ENCODE assay signal across 20 mouse cellular contexts in the genomic region with DNA sequence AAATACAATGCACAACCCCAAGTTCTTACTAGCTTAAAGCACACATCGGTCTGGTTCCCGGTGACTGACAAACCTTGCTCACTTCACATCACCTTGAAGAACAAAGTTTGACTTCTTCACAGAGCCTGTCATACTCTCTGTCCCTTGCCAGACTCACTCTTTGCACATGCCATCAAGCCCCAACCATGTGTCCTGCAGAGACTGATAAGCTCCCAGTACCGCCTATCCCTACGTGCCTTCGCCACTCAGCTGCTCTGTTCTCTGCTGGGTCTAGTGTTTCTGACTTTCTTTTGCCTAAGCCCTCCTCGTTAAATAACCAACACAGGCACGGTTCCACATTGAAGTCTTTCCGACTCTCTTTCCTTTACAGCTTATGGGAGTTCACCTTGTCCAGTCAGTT.
DNase-seq lines count a peak whose midpoint lies in the region; ATAC-seq lines count a peak whose summit lies in the region.
"Had no signal": no experiment of that assay in that cellular context is flagged by ENCODE, and none has a peak within 500 bp of the region (broad histone marks: within the 10 kb centered on the region; RNA-seq: fewer than 3 reads in every experiment).

No protein-coding gene starts in this region.

- H3K27me3 ChIP-seq in heart, embryonic 14.5 days (ENCODE audit: control insufficient read depth, insufficient read depth, low read length), result no peaks in the 10 kb centered on the region
- H3K27me3 ChIP-seq in heart, embryonic 12.5 days (replicated peaks), result no peaks in the 10 kb centered on the region
- no peaks in the 10 kb centered on the region for H3K27me3 ChIP-seq in heart, embryonic 16.5 days (ENCODE audit: control insufficient read depth, insufficient read depth, low read length)
- H3K27me3 ChIP-seq: embryonic facial prominence, embryonic 13.5 days; forebrain, embryonic 12.5 days had no signal

- H3K9me3 ChIP-seq in heart, embryonic 14.5 days (ENCODE audit: control insufficient read depth, low read length), result no peaks in the 10 kb centered on the region
- no peaks in the 10 kb centered on the region for H3K9me3 ChIP-seq in heart, embryonic 12.5 days (replicated peaks)
- no peaks in the 10 kb centered on the region for H3K9me3 ChIP-seq in heart, embryonic 16.5 days (replicated peaks; ENCODE audit: control insufficient read depth, low read length)
- H3K9me3 ChIP-seq: embryonic facial prominence, embryonic 13.5 days; embryonic facial prominence, embryonic 15.5 days; forebrain, embryonic 10.5 days; forebrain, embryonic 12.5 days had no signal

- peaks cover 0 to 8% of the 10 kb centered on the region in 2 experiments; a peak in 2 of 4 replicates for H3K4me1 ChIP-seq in heart, embryonic 14.5 days (ENCODE audit: control insufficient read depth in 2 of 2, insufficient read depth in 2 of 2, low read length in 2 of 2)
- peaks cover 9% of the 10 kb centered on the region for H3K4me1 ChIP-seq in heart, embryonic 12.5 days (replicated peaks)
- H3K4me1 ChIP-seq in heart, embryonic 16.5 days (ENCODE audit: control insufficient read depth, insufficient read depth, low read length), result peaks cover 7% of the 10 kb centered on the region
- H3K4me1 ChIP-seq: embryonic facial prominence, embryonic 15.5 days; forebrain, embryonic 10.5 days; forebrain, embryonic 12.5 days had no signal

- peak overlapping the region; percentile 16; the same call in 1 of the 2 replicates for H3K4me2 ChIP-seq in heart, embryonic 14.5 days (ENCODE audit: low read length)
- H3K4me2 ChIP-seq in heart, embryonic 12.5 days, result no peak overlapping the region
- H3K4me2 ChIP-seq in heart, embryonic 16.5 days (ENCODE audit: low read depth, low read length), result peak overlapping the region; percentile 37; the same call in 1 of the 2 replicates
- H3K4me2 ChIP-seq: embryonic facial prominence, embryonic 13.5 days; embryonic facial prominence, embryonic 15.5 days; forebrain, embryonic 12.5 days had no signal

- WGBS in heart, embryonic 14.5 days, result 45% methylated on average over 8 of the region's 8 CpGs
- 46% methylated on average over 8 of the region's 8 CpGs for WGBS in heart, embryonic 12.5 days
- WGBS in heart, embryonic 16.5 days, result 48% methylated on average over 8 of the region's 8 CpGs

- H3K9ac ChIP-seq in heart, embryonic 14.5 days (ENCODE audit: low read length), result no peak overlapping the region
- H3K9ac ChIP-seq in heart, embryonic 12.5 days, result no peak overlapping the region
- H3K9ac ChIP-seq in heart, embryonic 16.5 days (ENCODE audit: low read length), result no peak overlapping the region
- H3K9ac ChIP-seq: embryonic facial prominence, embryonic 13.5 days; embryonic facial prominence, embryonic 15.5 days; forebrain, embryonic 12.5 days had no signal

- no peaks in the 10 kb centered on the region for H3K36me3 ChIP-seq in heart, embryonic 14.5 days (ENCODE audit: control insufficient read depth, insufficient read depth, low read length)
- H3K36me3 ChIP-seq in heart, embryonic 12.5 days, result no peaks in the 10 kb centered on the region
- no peaks in the 10 kb centered on the region for H3K36me3 ChIP-seq in heart, embryonic 16.5 days (ENCODE audit: control insufficient read depth, insufficient read depth)
- H3K36me3 ChIP-seq: embryonic facial prominence, embryonic 13.5 days; embryonic facial prominence, embryonic 15.5 days; forebrain, embryonic 10.5 days; forebrain, embryonic 12.5 days had no signal

- ATAC-seq in heart, embryonic 14.5 days (ENCODE audit: insufficient number of reproducible peaks, insufficient read depth, low FRiP score, low read depth), result no peak
- no peak for ATAC-seq in heart, embryonic 12.5 days (ENCODE audit: insufficient number of reproducible peaks, low FRiP score)
- peak; percentile 76 for ATAC-seq in heart, embryonic 16.5 days (replicated peaks; ENCODE audit: extremely low read depth, insufficient read depth, low FRiP score)
- ATAC-seq: forebrain, embryonic 14.5 days; forebrain, embryonic 16.5 days had no signal

- DNase-seq in heart, adult 9 months (ENCODE audit: low spot score in 2 of 2), result no peak
- DNase-seq: adrenal gland, adult 2 months; adrenal gland, postnatal 10 days; adrenal gland, postnatal 25 days; cerebellum, adult 11 months; cerebellum, adult 18-20 months; cerebellum, adult 8-10 months; cerebellum, adult 9-11 months; cerebellum, postnatal 36 days; embryo, embryonic 11 days had no signal

- no peak overlapping the region for H3K27ac ChIP-seq in heart, embryonic 14.5 days (replicated peaks in 1 of 2; ENCODE audit: control insufficient read depth in 1 of 2, insufficient read depth in 1 of 2, low read depth in 2 of 2, low read length in 2 of 2)
- H3K27ac ChIP-seq in heart, embryonic 12.5 days (ENCODE audit: poor library complexity, severe bottlenecking), result no peak overlapping the region
- H3K27ac ChIP-seq in heart, embryonic 16.5 days (ENCODE audit: low read length), result no peak overlapping the region
- H3K27ac ChIP-seq: embryonic facial prominence, embryonic 13.5 days; embryonic facial prominence, embryonic 15.5 days; forebrain, embryonic 10.5 days; forebrain, embryonic 12.5 days had no signal

- H3K4me3 ChIP-seq in heart, embryonic 14.5 days (ENCODE audit: control insufficient read depth in 1 of 2, insufficient read depth in 1 of 2, low read depth in 1 of 2, low read length in 2 of 2), result no peak overlapping the region
- H3K4me3 ChIP-seq in heart, embryonic 12.5 days, result no peak overlapping the region
- H3K4me3 ChIP-seq in heart, embryonic 16.5 days (ENCODE audit: low read length), result no peak overlapping the region
- H3K4me3 ChIP-seq: embryonic facial prominence, embryonic 13.5 days; embryonic facial prominence, embryonic 15.5 days; erythroblast, embryonic 14.5 days; forebrain, embryonic 10.5 days; forebrain, embryonic 12.5 days had no signal
